Mouse (Mus musculus) myocyte (in vitro differentiated cells): Measurements from ENCODE around the gene Denr. TPM values are rescaled to one million over a fixed set of nuclear protein-coding genes. Genes with fewer than 3 reads are reported as not detected.

ENCODE experiments used
- H3K27me3 ChIP-seq: one replicate; pipeline ENCODE4 v1.6.1; 2011; ENCODE audit not compliant: control insufficient read depth, insufficient read depth, insufficient read length
- H3K36me3 ChIP-seq: one replicate; pipeline ENCODE4 v1.6.1; 2011; ENCODE audit not compliant: control insufficient read depth, insufficient read depth
- H3K4me2 ChIP-seq: one replicate; pipeline ENCODE4 v1.6.1; 2011; ENCODE audit warnings: low read depth, control low read depth
- H3K4me3 ChIP-seq: one replicate; pipeline ENCODE4 v1.5.1; 2011; ENCODE audit warnings: mild to moderate bottlenecking, control low read depth, moderate library complexity
- H3K79me2 ChIP-seq: one replicate; pipeline ENCODE4 v1.6.1; 2011; ENCODE audit not compliant: control insufficient read depth, insufficient read depth
- H3ac ChIP-seq: one replicate; pipeline ENCODE4 v1.6.1; 2011; ENCODE audit not compliant: control insufficient read depth, insufficient read length
- CEBPB ChIP-seq: IDR thresholded peaks from 2 replicates; pipeline ENCODE4 v1.6.1; 2011; ENCODE audit warnings: mild to moderate bottlenecking, moderate library complexity; ENCODE audit not compliant: poor library complexity, insufficient read depth, severe bottlenecking
- E2F4 ChIP-seq: IDR thresholded peaks from one replicate; pipeline ENCODE4 v1.6.1; 2011; ENCODE audit warnings: mild to moderate bottlenecking, control low read depth, moderate library complexity; ENCODE audit not compliant: insufficient read depth
- MAX ChIP-seq: IDR thresholded peaks from one replicate; pipeline ENCODE4 v1.6.1; 2011; ENCODE audit warnings: low read depth, mild to moderate bottlenecking, control low read depth
- MYOD1 ChIP-seq, 3 experiments: IDR thresholded peaks; one replicate each; pipeline ENCODE4 v1.6.1; 2011; ENCODE audit warnings: control low read depth in 2 of 3, low read depth in 2 of 3, mild to moderate bottlenecking in 2 of 3, moderate library complexity in 1 of 3; ENCODE audit not compliant: insufficient read length in 2 of 3, control insufficient read depth in 1 of 3
- MYOG ChIP-seq, 3 experiments: IDR thresholded peaks; one replicate each; pipeline ENCODE4 v1.6.1; 2011; ENCODE audit warnings: control low read depth in 2 of 3, low read depth in 2 of 3, mild to moderate bottlenecking in 2 of 3; ENCODE audit not compliant: insufficient read length in 2 of 3, control insufficient read depth in 1 of 3, insufficient read depth in 1 of 3
- POLR2A ChIP-seq: IDR thresholded peaks from one replicate; pipeline ENCODE4 v1.6.1; 2011; ENCODE audit warnings: low read depth, mild to moderate bottlenecking, control low read depth, moderate library complexity; ENCODE audit not compliant: insufficient read length
- POLR2AphosphoS2 ChIP-seq: IDR thresholded peaks from one replicate; pipeline ENCODE4 v1.6.1; 2011; ENCODE audit warnings: low read depth, control low read depth; ENCODE audit not compliant: insufficient read length
- REST ChIP-seq: IDR thresholded peaks from one replicate; pipeline ENCODE4 v1.6.1; 2011; ENCODE audit warnings: mild to moderate bottlenecking, control low read depth, moderate library complexity; ENCODE audit not compliant: insufficient read depth, insufficient read length
- SRF ChIP-seq: IDR thresholded peaks from one replicate; pipeline ENCODE4 v1.6.1; 2011; ENCODE audit warnings: low read depth; ENCODE audit not compliant: control insufficient read depth, insufficient read length
- TCF12 ChIP-seq: IDR thresholded peaks from one replicate; pipeline ENCODE4 v1.6.1; 2011; ENCODE audit warnings: mild to moderate bottlenecking, control low read depth; ENCODE audit not compliant: poor library complexity, insufficient read depth, severe bottlenecking
- TCF3 ChIP-seq: IDR thresholded peaks from one replicate; pipeline ENCODE4 v1.6.1; 2011; ENCODE audit warnings: low read depth, control low read depth; ENCODE audit not compliant: insufficient read length
- USF1 ChIP-seq: IDR thresholded peaks from one replicate; pipeline ENCODE4 v1.6.1; 2011; ENCODE audit warnings: low read depth, mild to moderate bottlenecking, control low read depth, moderate library complexity
- polyA plus RNA-seq: library from polyadenylated mRNA; unstranded; fragments of >200 nt; fragmentation: generic; extraction: Trizol; gene quantifications from one replicate; pipeline ENCODE4 v1.2.1, GENCODE M21; 2012; ENCODE audit warnings: missing spikeins

The Denr gene
- polyA plus RNA-seq, 1 experiment: 38.0 TPM

DNA sequence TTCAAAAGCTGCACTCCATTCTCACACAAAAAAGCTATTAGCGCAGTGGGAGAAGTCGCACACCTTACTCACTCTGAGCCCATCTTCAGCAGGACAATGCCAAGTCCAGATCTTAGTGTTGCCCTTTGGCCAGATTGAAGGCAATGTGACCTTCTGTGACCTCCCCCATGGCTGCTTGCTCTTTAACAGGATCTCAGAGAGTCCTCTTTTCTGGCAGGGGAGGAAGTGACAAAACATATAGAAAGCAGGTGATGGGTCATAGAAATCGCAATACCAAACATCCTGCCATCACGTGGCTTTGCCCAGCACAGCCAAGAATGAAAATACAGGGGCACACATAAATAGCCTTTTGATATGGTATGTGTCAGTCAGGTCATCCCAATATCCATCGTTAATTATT lies 16.0 kb upstream of the Denr start:
- Histone ChIP-seq H3K4me2 (no peak overlapping the region), H3K4me3 (no peak overlapping the region), H3K36me3 (no peaks in the 10 kb centered on the region), H3K27me3 (no peaks in the 10 kb centered on the region), H3ac (no peak overlapping the region), H3K79me2 (no peaks in the 10 kb centered on the region)
- TF ChIP-seq TCF3 (no peak), MAX (no peak), MYOG (IDR thresholded peaks at IDR 0.05; ENCODE audit: control insufficient read depth in 1 of 3, insufficient read depth in 1 of 3, insufficient read length in 2 of 3, low read depth in 2 of 3) (no peak), POLR2AphosphoS2 (no peak), USF1 (no peak), REST (no peak), POLR2A (no peak), CEBPB (no peak), SRF (no peak), MYOD1 (IDR thresholded peaks at IDR 0.05; ENCODE audit: control insufficient read depth in 1 of 3, insufficient read length in 2 of 3, low read depth in 2 of 3) (no peak), TCF12 (no peak), E2F4 (no peak)

DNA sequence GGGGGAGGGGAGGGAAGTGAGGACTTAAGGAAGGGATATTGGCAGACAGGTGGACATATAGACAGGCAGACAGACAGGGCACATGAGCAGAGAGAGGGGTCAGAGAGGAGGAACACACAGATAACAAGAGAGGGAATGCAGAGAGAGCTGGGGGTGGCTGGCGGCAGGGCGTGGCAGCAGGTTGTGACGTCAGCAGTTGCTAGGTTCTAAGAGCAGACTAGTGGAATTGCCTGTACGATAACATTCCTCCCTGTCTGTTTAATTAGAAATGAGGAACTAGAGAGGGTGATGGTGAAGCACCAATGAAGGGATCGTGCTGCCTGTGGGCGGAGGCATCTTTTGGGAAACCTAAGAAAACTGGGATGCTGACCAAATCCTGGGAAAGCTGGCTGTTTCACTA lies 15.3 kb upstream of the Denr start:
- H3K79me2 ChIP-seq: no peaks in the 10 kb centered on the region
- no peak overlapping the region for H3K4me3 ChIP-seq
- H3K36me3 ChIP-seq: no peaks in the 10 kb centered on the region
- H3K27me3 ChIP-seq: no peaks in the 10 kb centered on the region
- H3ac ChIP-seq: no peak overlapping the region
- no peak for TF ChIP-seq TCF3
- TF ChIP-seq USF1: no peak
- no peak for TF ChIP-seq MYOD1 (IDR thresholded peaks at IDR 0.05; ENCODE audit: control insufficient read depth in 1 of 3, insufficient read length in 2 of 3, low read depth in 2 of 3)
- no peak for TF ChIP-seq SRF
- no peak for TF ChIP-seq E2F4
- no peak for TF ChIP-seq REST
- TF ChIP-seq TCF12: no peak
- no peak for TF ChIP-seq CEBPB
- no peak for TF ChIP-seq MAX
- TF ChIP-seq MYOG (IDR thresholded peaks at IDR 0.05; ENCODE audit: control insufficient read depth in 1 of 3, insufficient read depth in 1 of 3, insufficient read length in 2 of 3, low read depth in 2 of 3): no peak
- no peak for TF ChIP-seq POLR2A
- TF ChIP-seq POLR2AphosphoS2: no peak
- peak overlapping the region; percentile 39 for H3K4me2 ChIP-seq

DNA sequence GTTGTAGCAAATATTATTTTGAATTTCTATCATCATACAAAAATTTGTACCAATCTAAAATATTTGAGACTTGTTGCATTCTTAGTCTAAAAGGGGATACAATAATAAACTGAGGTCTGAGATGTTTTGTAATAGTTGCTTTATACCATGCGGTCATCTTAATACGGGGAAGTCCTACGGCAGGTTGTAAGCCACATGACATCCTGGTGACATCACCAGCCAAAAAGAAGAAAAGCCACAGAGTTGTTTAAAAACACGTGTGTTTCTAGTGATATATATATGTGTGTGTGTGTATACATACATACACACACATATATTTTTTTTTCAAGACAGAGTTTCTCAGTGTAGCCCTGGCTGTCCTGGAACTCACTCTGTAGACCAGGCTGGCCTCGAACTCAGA lies 13.5 kb upstream of the Denr start:
- no peaks in the 10 kb centered on the region for H3K27me3 ChIP-seq
- H3K36me3 ChIP-seq: no peaks in the 10 kb centered on the region
- no peak overlapping the region for H3K4me3 ChIP-seq
- H3K4me2 ChIP-seq: no peak overlapping the region
- no peaks in the 10 kb centered on the region for H3K79me2 ChIP-seq
- no peak for TF ChIP-seq E2F4
- no peak for TF ChIP-seq MAX
- no peak for TF ChIP-seq USF1
- no peak for TF ChIP-seq POLR2AphosphoS2
- no peak for TF ChIP-seq TCF12
- TF ChIP-seq REST: no peak
- no peak for TF ChIP-seq MYOD1 (IDR thresholded peaks at IDR 0.05; ENCODE audit: control insufficient read depth in 1 of 3, insufficient read length in 2 of 3, low read depth in 2 of 3)
- TF ChIP-seq CEBPB: no peak
- no peak for TF ChIP-seq TCF3
- no peak overlapping the region for H3ac ChIP-seq

DNA sequence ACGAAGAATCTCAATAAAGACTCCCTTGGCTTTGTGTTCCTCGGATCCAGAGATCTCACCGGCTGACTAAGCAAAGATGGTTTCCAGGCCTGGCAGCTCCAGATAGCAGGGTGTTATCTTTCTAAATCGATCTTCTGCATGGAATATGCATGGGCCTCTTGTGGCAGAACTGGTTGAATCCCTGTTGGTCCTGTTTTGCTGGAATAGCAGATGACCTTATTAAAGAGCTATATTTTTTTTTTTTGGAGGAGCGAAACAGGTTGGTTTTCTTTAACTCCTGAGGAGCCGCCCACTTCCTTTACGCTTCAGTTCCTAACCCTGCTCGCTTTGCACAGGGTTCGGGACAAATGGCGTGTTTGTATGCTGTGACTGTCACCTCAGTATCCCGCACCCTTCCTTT lies 10.6 kb upstream of the Denr start:
- Histone ChIP-seq H3K27me3 (no peaks in the 10 kb centered on the region), H3K79me2 (no peaks in the 10 kb centered on the region), H3K4me3 (no peak overlapping the region), H3K36me3 (no peaks in the 10 kb centered on the region), H3ac (no peak overlapping the region), H3K4me2 (no peak overlapping the region)
- TF ChIP-seq E2F4 (no peak), USF1 (no peak), TCF12 (no peak), CEBPB (no peak), TCF3 (no peak), MAX (no peak), MYOG (IDR thresholded peaks at IDR 0.05; ENCODE audit: control insufficient read depth in 1 of 3, insufficient read depth in 1 of 3, insufficient read length in 2 of 3, low read depth in 2 of 3) (no peak), POLR2A (no peak), MYOD1 (IDR thresholded peaks at IDR 0.05; ENCODE audit: control insufficient read depth in 1 of 3, insufficient read length in 2 of 3, low read depth in 2 of 3) (no peak), REST (no peak), POLR2AphosphoS2 (no peak), SRF (no peak)

DNA sequence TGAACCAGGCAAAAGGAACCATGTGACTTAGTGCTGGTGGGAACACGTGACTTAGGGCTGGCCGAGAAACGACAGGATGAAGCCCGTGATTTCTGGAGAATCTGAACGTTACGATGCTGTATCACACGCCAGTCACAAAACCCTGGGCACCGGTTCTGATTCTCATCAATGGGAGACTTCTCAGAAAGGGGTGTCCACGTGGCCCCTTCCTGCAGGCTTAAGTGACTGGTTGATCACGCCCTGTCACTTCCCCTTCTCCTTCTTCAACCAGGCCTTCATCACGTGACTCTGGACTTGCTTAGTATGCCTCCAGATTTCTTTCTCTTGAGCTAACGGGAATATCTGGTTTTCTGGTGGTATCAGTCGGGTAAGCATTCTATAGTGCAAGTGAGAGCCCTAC lies 9.6 kb upstream of the Denr start:
- TF ChIP-seq USF1 (no peak), SRF (no peak), REST (no peak), TCF3 (no peak), CEBPB (no peak), MAX (no peak), POLR2A (no peak), MYOD1 (IDR thresholded peaks at IDR 0.05; ENCODE audit: control insufficient read depth in 1 of 3, insufficient read length in 2 of 3, low read depth in 2 of 3) (no peak), E2F4 (no peak), MYOG (IDR thresholded peaks at IDR 0.05; ENCODE audit: control insufficient read depth in 1 of 3, insufficient read depth in 1 of 3, insufficient read length in 2 of 3, low read depth in 2 of 3) (no peak), POLR2AphosphoS2 (no peak), TCF12 (no peak)
- Histone ChIP-seq H3K79me2 (no peaks in the 10 kb centered on the region), H3K4me3 (no peak overlapping the region), H3ac (no peak overlapping the region), H3K36me3 (no peaks in the 10 kb centered on the region), H3K4me2 (no peak overlapping the region), H3K27me3 (no peaks in the 10 kb centered on the region)
